Mouse (Mus musculus): ENCODE measurements at regions not wholly inside any gene's neighbourhood (a gene's known extent, or its start where the extent isn't known, plus 50 kb on each side); places are given as distances from the start of the nearest gene placed in this dataset.

- TF ChIP-seq CTCF (IDR thresholded peaks at IDR 0.05; ENCODE audit: low read depth) (no peak), EP300 (IDR thresholded peaks at IDR 0.05; ENCODE audit: low read depth) (no peak)
Measured at GRCm38 (mm10) chr10:71748557-71749493, 401.3 kb downstream of the Ipmk start.

All from heart, postnatal 0 days (tissue).